Mouse (Mus musculus) lung, adult 10 weeks (tissue): ENCODE data around the gene Hdac6. TPM values are rescaled to one million over a fixed set of nuclear protein-coding genes. Genes with fewer than 3 reads are reported as not detected.

Source experiments
- polyA plus RNA-seq: library from polyadenylated mRNA; stranded (reverse); fragments of 350-450 nt; fragmentation: Illumina TruSeq; extraction: RNeasy Lipid Tissue Mini Kit (QIAGEN cat#74804); gene quantifications from one replicate; pipeline ENCODE4 v1.2.3, GENCODE M21; 2014; ENCODE audit warnings: low read depth, low replicate concordance; ENCODE audit not compliant: insufficient read depth

The Hdac6 gene
- polyA plus RNA-seq: 3.4 TPM

DNA sequence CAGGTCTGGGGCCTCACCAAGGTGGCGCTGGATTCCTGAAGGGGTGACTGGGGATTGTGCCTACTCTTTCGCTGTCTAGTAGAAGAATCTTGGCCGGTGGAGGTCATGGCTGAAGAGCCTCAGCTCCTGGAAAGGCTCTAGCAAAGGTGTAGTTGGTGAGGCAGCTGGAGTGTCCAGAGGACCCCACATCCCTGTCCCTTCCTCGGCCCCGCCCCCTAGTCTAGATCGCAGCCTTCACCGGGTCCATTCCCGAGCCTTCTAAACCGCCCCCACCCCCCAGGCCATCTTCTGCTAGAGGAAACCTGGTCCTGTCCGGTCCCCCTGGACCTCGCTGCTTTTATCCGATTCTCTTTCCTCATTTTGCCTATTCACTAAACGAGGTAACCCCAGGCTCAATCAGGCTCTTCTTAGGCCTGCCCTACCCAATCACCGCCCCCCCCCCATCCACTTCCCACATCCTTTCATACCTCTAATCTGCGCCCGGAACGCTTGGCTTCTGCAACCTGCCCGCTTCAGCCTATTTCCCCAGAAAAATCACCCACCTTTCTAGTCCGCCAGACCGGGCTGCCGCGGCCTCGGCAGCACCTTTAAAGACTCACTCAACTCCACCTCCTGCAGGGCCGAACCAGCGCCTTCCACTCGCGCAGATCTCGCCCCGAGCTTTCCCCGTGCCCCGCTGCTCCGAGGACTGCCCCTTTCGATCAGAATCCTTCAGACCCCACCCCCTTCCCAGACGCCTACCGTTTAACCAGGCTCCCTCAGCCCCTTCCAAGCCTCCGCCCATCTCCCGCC lies at the start of gene Hdac6:
Gene Hdac6 (minus strand): TSS at position 782 of the 792 bp plus-strand sequence.

GRCm38 (mm10) chrX:7977892-7978291 lies 30.2 kb upstream of the Hdac6 start, which contains the start of gene Gata1:
Gene Gata1, minus strand, starts transcription at chrX:7978071.

DNA sequence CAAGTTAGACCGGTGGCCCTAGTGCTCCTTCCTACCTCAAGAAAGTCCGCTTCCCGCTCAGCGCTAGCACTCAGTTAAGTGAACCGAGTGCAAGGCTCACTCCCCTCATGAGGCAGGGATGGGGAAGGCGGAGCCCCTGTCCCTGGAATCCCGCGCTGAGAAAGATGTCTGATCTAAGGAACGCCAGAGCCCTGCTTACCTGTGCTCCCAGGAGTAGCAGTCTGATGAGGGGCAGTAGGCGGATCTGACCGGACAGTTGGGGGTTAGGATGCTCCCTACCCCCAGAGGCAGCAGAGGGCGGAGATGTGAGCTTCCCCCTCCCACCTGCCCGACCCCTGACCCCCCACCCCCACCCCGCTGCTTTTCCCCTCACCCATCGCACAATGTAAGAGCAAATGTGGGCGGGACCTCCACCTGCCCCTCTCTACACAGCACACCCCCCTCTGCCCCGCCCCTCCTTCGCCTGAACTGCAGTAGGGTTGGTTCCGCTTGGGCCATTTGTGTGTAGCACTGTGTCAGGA lies 19.4 kb downstream of the Hdac6 start, which contains the start of gene Eras:
Gene Eras (minus strand): TSS at position 338 of the 521 bp plus-strand sequence.

DNA sequence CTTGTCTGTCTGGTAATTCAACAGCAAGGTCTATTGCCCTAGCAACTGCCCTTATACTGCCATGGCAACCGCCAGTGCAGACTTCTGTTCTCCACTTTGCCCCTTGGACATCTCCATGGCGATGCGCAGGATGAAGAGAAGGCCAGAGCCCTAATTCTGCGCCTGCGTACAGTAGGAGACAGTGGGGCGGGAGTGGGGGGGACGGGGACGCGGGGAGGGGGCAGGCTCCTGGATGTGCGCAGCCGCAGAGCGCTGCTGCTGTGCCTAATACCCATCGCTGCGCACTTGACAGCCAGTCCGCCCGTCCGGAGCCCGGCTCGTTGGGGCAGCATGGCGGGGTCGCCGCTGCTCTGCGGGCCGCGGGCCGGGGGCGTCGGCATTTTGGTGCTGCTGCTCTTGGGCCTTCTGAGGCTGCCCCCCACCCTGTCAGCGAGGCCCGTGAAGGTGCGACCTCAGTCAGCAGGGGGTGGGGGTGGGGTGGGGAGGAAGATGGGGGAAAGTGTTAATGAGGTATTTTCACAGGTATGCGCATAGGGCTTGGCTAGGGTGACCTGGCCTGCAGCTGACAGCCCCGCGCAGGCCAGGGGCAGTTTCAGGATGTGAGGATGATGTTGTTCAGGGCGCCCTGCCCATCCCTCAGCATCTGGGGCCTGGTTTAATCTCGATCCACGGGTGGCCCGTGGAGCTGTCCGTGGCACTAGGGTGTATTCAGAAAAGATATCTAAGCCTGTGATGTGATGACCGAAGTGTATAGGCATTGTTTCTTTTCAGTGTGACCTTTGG lies 27.9 kb downstream of the Hdac6 start, which contains the start of gene Pcsk1n:
Gene Pcsk1n (plus strand): TSS at position 222 of the 783 bp plus-strand sequence.

DNA sequence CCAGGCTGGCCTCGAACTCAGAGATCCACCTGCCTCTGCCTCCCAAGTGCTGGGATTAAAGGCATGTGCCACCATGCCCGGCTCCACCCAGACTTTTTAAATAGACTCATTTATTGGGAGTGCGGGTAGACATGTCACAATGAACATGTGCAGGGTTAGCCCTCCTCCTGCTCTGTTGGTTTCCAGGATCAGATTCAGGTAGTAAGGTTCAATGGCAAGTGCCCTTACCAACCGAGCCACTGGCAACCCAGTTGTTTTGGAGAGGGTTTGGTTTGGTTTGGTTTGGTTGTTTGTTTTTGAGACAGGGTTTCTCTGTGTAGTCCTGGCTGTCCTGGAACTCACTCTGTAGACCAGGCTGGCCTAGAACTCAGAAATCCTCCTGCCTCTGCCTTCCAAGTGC lies 38.4 kb downstream of the Hdac6 start, which contains the start of gene Gm10490:
Gene Gm10490 (plus strand): TSS at position 301 of the 400 bp plus-strand sequence.

DNA sequence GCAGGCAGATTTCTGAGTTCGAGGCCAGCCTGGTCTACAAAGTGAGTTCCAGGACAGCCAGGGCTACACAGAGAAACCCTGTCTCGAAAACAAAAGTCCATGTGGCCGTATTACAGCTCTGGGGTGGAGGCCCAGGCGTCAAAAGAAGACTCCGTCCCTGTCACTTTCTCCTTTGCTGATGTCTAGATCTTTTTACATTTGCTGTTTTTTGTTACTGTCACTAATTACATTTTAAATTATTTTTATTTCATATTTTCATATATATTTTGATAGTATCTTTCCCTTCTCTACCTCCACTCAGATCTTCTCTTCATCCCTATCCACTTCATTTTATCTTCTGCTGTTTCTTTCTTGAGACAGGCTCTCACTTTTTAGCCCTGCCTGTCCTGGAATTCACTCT lies 40.0 kb downstream of the Hdac6 start, which contains the start of gene Gm10491:
Gene Gm10491 (minus strand): TSS at position 101 of the 400 bp plus-strand sequence.

GRCm38 (mm10) chrX:7898880-7899874 lies 48.5 kb downstream of the Hdac6 start, which contains the start of the genes Pqbp1 and Timm17b:
Gene Pqbp1, minus strand, starts transcription at chrX:7899269.
Gene Timm17b, plus strand, starts transcription at chrX:7899357.

GRCm38 (mm10) chrX:7883841-7884567 lies 63.7 kb downstream of the Hdac6 start, which contains the start of gene Slc35a2:
Gene Slc35a2, plus strand, starts transcription at chrX:7884028.

Other genes with a start within 250 kb of the Hdac6 start
- gene Wdr45, start 233.6 kb downstream of the Hdac6 start, polyA plus RNA-seq: 86.4 TPM
- gene Gm45208, start 225.6 kb downstream of the Hdac6 start, polyA plus RNA-seq: not detected
- gene Praf2, start 219.4 kb downstream of the Hdac6 start, polyA plus RNA-seq: 16.3 TPM
- 6.8 TPM for gene Ccdc120, start 197.0 kb downstream of the Hdac6 start, polyA plus RNA-seq
- gene Tfe3, start 185.3 kb downstream of the Hdac6 start, polyA plus RNA-seq: 19.0 TPM
- gene Gripap1, start 158.1 kb downstream of the Hdac6 start, polyA plus RNA-seq: 20.6 TPM
- 0.20 TPM for gene Kcnd1, start 125.6 kb downstream of the Hdac6 start, polyA plus RNA-seq
- gene Otud5, start 106.5 kb downstream of the Hdac6 start, polyA plus RNA-seq: 30.7 TPM
- gene Pim2, start 69.6 kb downstream of the Hdac6 start, polyA plus RNA-seq: 6.7 TPM
- 24.4 TPM for gene Slc35a2, start 63.9 kb downstream of the Hdac6 start, polyA plus RNA-seq
- gene Pqbp1, start 48.6 kb downstream of the Hdac6 start, polyA plus RNA-seq: 63.7 TPM
- 46.0 TPM for gene Timm17b, start 48.5 kb downstream of the Hdac6 start, polyA plus RNA-seq
- not detected for gene Gm10491, start 40.1 kb downstream of the Hdac6 start, polyA plus RNA-seq
- gene Gm10490, start 38.3 kb downstream of the Hdac6 start, polyA plus RNA-seq: not detected
- 0.17 TPM for gene Pcsk1n, start 28.1 kb downstream of the Hdac6 start, polyA plus RNA-seq
- not detected for gene Eras, start 19.3 kb downstream of the Hdac6 start, polyA plus RNA-seq
- 0.48 TPM for gene Gata1, start 30.2 kb upstream of the Hdac6 start, polyA plus RNA-seq
- gene Glod5, start 70.6 kb upstream of the Hdac6 start, polyA plus RNA-seq: not detected
- gene Suv39h1, start 126.9 kb upstream of the Hdac6 start, polyA plus RNA-seq: 7.2 TPM
- 8.4 TPM for gene Was, start 142.6 kb upstream of the Hdac6 start, polyA plus RNA-seq
- 16.6 TPM for gene Wdr13, start 185.0 kb upstream of the Hdac6 start, polyA plus RNA-seq
- gene Rbm3, start 198.0 kb upstream of the Hdac6 start, polyA plus RNA-seq: 236 TPM
- 3.7 TPM for gene Tbc1d25, start 228.3 kb upstream of the Hdac6 start, polyA plus RNA-seq
- gene Ebp, start 245.6 kb upstream of the Hdac6 start, polyA plus RNA-seq: 41.6 TPM